Mouse (Mus musculus): ENCODE data around the gene Pik3ap1. TPM values are rescaled to one million over a fixed set of nuclear protein-coding genes. Genes with fewer than 3 reads are reported as not detected.

Gene Pik3ap1
- total and polyA plus RNA-seq, 3 experiments, result 26.7 to 106 (median 37.4) TPM

- Histone ChIP-seq H3K27me3 (replicated peaks) (no peaks in the 10 kb centered on the region), H3K9ac (ENCODE audit: insufficient read depth, low read depth) (peak overlapping the region; percentile 92), H3K4me3 (replicated peaks in 1 of 3; ENCODE audit: low read depth in 2 of 3, low read length in 2 of 3, poor library complexity in 1 of 3) (peak overlapping the region; percentile 73 to 85 (median 82)), H3K9me3 (replicated peaks; ENCODE audit: low read length) (no peaks in the 10 kb centered on the region), H3K4me2 (ENCODE audit: insufficient read depth, low read depth, poor library complexity, severe bottlenecking) (peak overlapping the region; percentile 98), H3K4me1 (ENCODE audit: control insufficient read depth in 1 of 2, insufficient read depth in 2 of 2) (peaks cover 4 to 34% of the 10 kb centered on the region in 2 experiments), H3K27ac (ENCODE audit: insufficient read depth, low read depth) (peak overlapping the region; percentile 79), H3K79me2 (replicated peaks; ENCODE audit: control insufficient read depth, extremely low read depth, insufficient read depth, poor library complexity, severe bottlenecking) (peaks cover 35% of the 10 kb centered on the region), H3K36me3 (replicated peaks in 1 of 2; ENCODE audit: control insufficient read depth in 1 of 2, insufficient read depth in 1 of 2, low read length in 1 of 2) (peaks cover 0 to 18% of the 10 kb centered on the region in 2 experiments)
- DNase-seq (ENCODE audit: extremely low read depth), result peak; percentile 23
- in situ Hi-C loops (cut with MboI; ENCODE audit: low pct_ligation_motif_present, low pct_unique_long_range_greater_than_20kb, low sequenced_read_pairs), result no loop called here
- TF ChIP-seq HCFC1 (IDR thresholded peaks at IDR 0.05; ENCODE audit: low read depth, low read length), result no peak
- no peak for TF ChIP-seq ZMIZ1 (IDR thresholded peaks at IDR 0.05; ENCODE audit: low read depth, low read length)
- dilution Hi-C loops (cut with MboI; ENCODE audit: extremely low pct_ligation_motif_present, extremely low pct_unique_long_range_greater_than_20kb, low sequenced_read_pairs), result no loop called here
Observed at GRCm38 (mm10) chr19:41264331-41264799, 120.5 kb downstream of the Pik3ap1 start.

- Histone ChIP-seq H3K4me3 (replicated peaks in 1 of 3; ENCODE audit: low read depth in 2 of 3, low read length in 2 of 3, poor library complexity in 1 of 3) (peak within 1 kb of the TSS; percentile 82 to 85 (median 85)), H3K9ac (ENCODE audit: insufficient read depth, low read depth) (peak within 1 kb of the TSS; percentile 92), H3K27me3 (replicated peaks) (no peaks in the 10 kb centered on the region), H3K79me2 (replicated peaks; ENCODE audit: control insufficient read depth, extremely low read depth, insufficient read depth, poor library complexity, severe bottlenecking) (peaks cover 41% of the 10 kb centered on the region), H3K4me2 (ENCODE audit: insufficient read depth, low read depth, poor library complexity, severe bottlenecking) (peak within 1 kb of the TSS; percentile 98), H3K36me3 (replicated peaks in 1 of 2; ENCODE audit: control insufficient read depth in 1 of 2, insufficient read depth in 1 of 2, low read length in 1 of 2) (peaks cover 0 to 23% of the 10 kb centered on the region in 2 experiments), H3K27ac (ENCODE audit: insufficient read depth, low read depth) (peak within 1 kb of the TSS; percentile 79), H3K9me3 (replicated peaks; ENCODE audit: low read length) (no peaks in the 10 kb centered on the region), H3K4me1 (ENCODE audit: control insufficient read depth in 1 of 2, insufficient read depth in 2 of 2) (peaks cover 7 to 40% of the 10 kb centered on the region in 2 experiments)
- peak; percentile 82 for DNase-seq (ENCODE audit: extremely low read depth)
- in situ Hi-C loops (cut with MboI; ENCODE audit: low pct_ligation_motif_present, low pct_unique_long_range_greater_than_20kb, low sequenced_read_pairs) (no loop called here), dilution Hi-C loops (cut with MboI; ENCODE audit: extremely low pct_ligation_motif_present, extremely low pct_unique_long_range_greater_than_20kb, low sequenced_read_pairs) (no loop called here)
- TF ChIP-seq ETS1 (conservative IDR thresholded peaks at IDR 0.05; ENCODE audit: low read depth, low read length) (no peak), ZKSCAN1 (IDR thresholded peaks at IDR 0.05; ENCODE audit: borderline replicate concordance, low read depth, low read length) (no peak), ZNF384 (IDR thresholded peaks at IDR 0.05; ENCODE audit: low read depth, low read length) (no peak), ZC3H11A (IDR thresholded peaks at IDR 0.05; ENCODE audit: low read depth, low read length) (no peak), MXI1 (IDR thresholded peaks at IDR 0.05; ENCODE audit: low read depth, low read length) (peak; percentile 76), NELFE (IDR thresholded peaks at IDR 0.05; ENCODE audit: low read depth, low read length) (peak; percentile 94), PAX5 (IDR thresholded peaks at IDR 0.05; ENCODE audit: low read length) (no peak), MAZ (IDR thresholded peaks at IDR 0.05; ENCODE audit: low read depth, low read length) (no peak), USF1 (IDR thresholded peaks at IDR 0.05; ENCODE audit: low read depth, low read length) (no peak), UBTF (IDR thresholded peaks at IDR 0.05; ENCODE audit: low read depth, low read length) (no peak), CHD2 (IDR thresholded peaks at IDR 0.05; ENCODE audit: low read length) (no peak), TBP (conservative IDR thresholded peaks at IDR 0.05; ENCODE audit: low read depth, low read length) (no peak), ZMIZ1 (IDR thresholded peaks at IDR 0.05; ENCODE audit: low read depth, low read length) (peak; percentile 96), JUND (conservative IDR thresholded peaks at IDR 0.05; ENCODE audit: low read depth, low read length) (no peak), BHLHE40 (IDR thresholded peaks at IDR 0.05; ENCODE audit: low read depth, low read length) (peak; percentile 56), EP300 (IDR thresholded peaks at IDR 0.05; ENCODE audit: low read length) (no peak), IRF4 (IDR thresholded peaks at IDR 0.05; ENCODE audit: low read depth, low read length) (0 out of 2 replicates have a peak, but pooled peaks have one; percentile 51), MYC (IDR thresholded peaks at IDR 0.05; ENCODE audit: low read depth, low read length) (peak; percentile 37; the same call in 1 of the 2 replicates), CHD1 (IDR thresholded peaks at IDR 0.05; ENCODE audit: low read depth, low read length) (no peak), MEF2A (IDR thresholded peaks at IDR 0.05; ENCODE audit: borderline replicate concordance, low read depth, low read length) (peak; percentile 55), POLR2A (IDR thresholded peaks at IDR 0.05; ENCODE audit: low read depth, low read length) (peak; percentile 92), SIN3A (IDR thresholded peaks at IDR 0.05; ENCODE audit: low read length) (peak; percentile 79; the same call in 1 of the 2 replicates), RAD21 (IDR thresholded peaks at IDR 0.05; ENCODE audit: low read depth, low read length) (no peak), NRF1 (IDR thresholded peaks at IDR 0.05; ENCODE audit: low read depth, low read length) (peak; percentile 77), USF2 (conservative IDR thresholded peaks at IDR 0.05; ENCODE audit: low read depth, low read length) (no peak), ELF1 (IDR thresholded peaks at IDR 0.05; ENCODE audit: low read depth, low read length) (peak; percentile 77), E2F4 (IDR thresholded peaks at IDR 0.05; ENCODE audit: insufficient replicate concordance, low read depth, low read length) (no peak), POLR2AphosphoS2 (IDR thresholded peaks at IDR 0.05; ENCODE audit: low read depth, low read length) (0 out of 2 replicates have a peak, but pooled peaks have one; percentile 32), MAX (IDR thresholded peaks at IDR 0.05; ENCODE audit: low read length) (no peak), MAFK (IDR thresholded peaks at IDR 0.05; ENCODE audit: insufficient replicate concordance, low read length) (no peak), HCFC1 (IDR thresholded peaks at IDR 0.05; ENCODE audit: low read depth, low read length) (peak; percentile 70)
Observed at GRCm38 (mm10) chr19:41263630-41264295, 121.1 kb downstream of the Pik3ap1 start, which contains the start of gene Tm9sf3. Tm9sf3 (minus strand) TSS chr19:41263997.

Measured in CH12.LX (cell line).